Mouse (Mus musculus) intestine, embryonic 16.5 days (tissue): ENCODE results near the gene Ier5. TPM values are rescaled to one million over a fixed set of nuclear protein-coding genes. Genes with fewer than 3 reads are reported as not detected.
A peak's percentile ranks its signal among the peaks of the same experiment; 100 is the strongest.

Source experiments
- ATAC-seq: fragments of 200-750 bp; cut with Nextera tagmentation; 2 replicates; pipeline ENCODE4 v1.8.0; 2017; ENCODE audit warnings: moderate TSS enrichment, moderate library complexity
- H3K27ac ChIP-seq: fragments of 300-500 bp; sonication (generic); 2 replicates; pipeline ENCODE4 v1.5.1; 2014; ENCODE audit warnings: mild to moderate bottlenecking, low read length
- H3K27me3 ChIP-seq: fragments of 300-500 bp; sonication (generic); replicated peaks from 2 replicates; pipeline ENCODE4 v1.6.1; 2014; ENCODE audit warnings: low read length, control low read depth, mixed read lengths; ENCODE audit not compliant: control insufficient read depth, insufficient read depth
- H3K36me3 ChIP-seq: fragments of 300-500 bp; sonication (generic); 2 replicates; pipeline ENCODE4 v1.6.1; 2014; ENCODE audit warnings: low read length, control low read depth; ENCODE audit not compliant: control insufficient read depth, insufficient read depth
- H3K4me1 ChIP-seq: fragments of 300-500 bp; sonication (generic); 2 replicates; pipeline ENCODE4 v1.6.1; 2014; ENCODE audit warnings: low read length, control low read depth, mixed read lengths; ENCODE audit not compliant: control insufficient read depth, insufficient read depth
- H3K4me2 ChIP-seq: fragments of 300-500 bp; sonication (generic); 2 replicates; pipeline ENCODE4 v1.6.1; 2014; ENCODE audit warnings: low read depth, low read length, control low read depth
- H3K4me3 ChIP-seq: fragments of 300-500 bp; sonication (generic); 2 replicates; pipeline ENCODE4 v1.5.1; 2014; ENCODE audit warnings: mild to moderate bottlenecking, low read length
- H3K9ac ChIP-seq: fragments of 300-500 bp; sonication (generic); 2 replicates; pipeline ENCODE4 v1.6.1; 2014; ENCODE audit warnings: low read depth, low read length
- H3K9me3 ChIP-seq: fragments of 300-500 bp; sonication (generic); 2 replicates; pipeline ENCODE4 v1.6.1; 2016; ENCODE audit warnings: low read length, control low read depth; ENCODE audit not compliant: control insufficient read depth
- WGBS: fragments of 180-500 bp; shearing (Covaris S2); extraction: QIAGEN DNeasy Blood & Tissue Kit; methylation state at CpG from one replicate; pipeline ENCODE4 v1.1.7; 2014; 5-methylcytosine and 5-hydroxymethylcytosine counted together
- polyA plus RNA-seq: library from polyadenylated mRNA; unstranded; fragments of >200 nt; fragmentation: Nextera tagmentation; extraction: Ambion mirVana; gene quantifications from 2 replicates; pipeline ENCODE4 v1.2.1, GENCODE M21; 2015

The Ier5 gene
- polyA plus RNA-seq, 1 experiment from 2014 or later = 2.0 TPM

GRCm38 (mm10) chr1:155107843-155108242, 8.4 kb upstream of the Ier5 start:
- Histone ChIP-seq H3K9ac (no peak overlapping the region), H3K9me3 (no peaks in the 10 kb centered on the region), H3K27me3 (no peaks in the 10 kb centered on the region), H3K4me3 (no peak overlapping the region), H3K4me2 (0 out of 2 replicates have a peak overlapping the region, but pooled peaks have one; percentile 14), H3K4me1 (peaks cover 19% of the 10 kb centered on the region), H3K27ac (no peak overlapping the region), H3K36me3 (no peaks in the 10 kb centered on the region)
- no peak for ATAC-seq
- WGBS = 20% methylated on average over 5 of the region's 5 CpGs

DNA sequence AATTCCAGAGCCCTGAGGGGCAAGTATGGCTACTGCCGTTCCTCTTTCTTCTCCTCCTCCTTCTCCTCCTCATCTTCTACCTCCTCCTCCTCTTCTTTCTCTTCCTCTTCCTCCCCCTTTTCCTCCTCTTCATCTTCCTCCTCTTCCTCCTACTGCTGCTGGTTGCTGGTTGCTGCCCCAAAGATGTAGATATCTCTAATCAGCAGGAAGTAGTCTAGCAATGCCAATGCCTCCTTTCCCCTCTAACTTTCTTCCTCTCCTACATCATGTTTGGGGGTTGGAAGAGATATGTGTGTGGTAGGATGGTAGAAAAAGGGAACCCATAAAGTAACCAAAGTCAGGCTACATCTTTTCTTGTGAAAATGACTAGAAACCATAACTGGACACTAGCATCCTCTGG, 6.9 kb upstream of the Ier5 start:
- no peak for ATAC-seq
- H3K4me3 ChIP-seq = no peak overlapping the region
- H3K9ac ChIP-seq = no peak overlapping the region
- H3K27me3 ChIP-seq = no peaks in the 10 kb centered on the region
- WGBS = 56% methylated on average over 1 of the region's 1 CpGs
- H3K9me3 ChIP-seq = no peaks in the 10 kb centered on the region
- peaks cover 19% of the 10 kb centered on the region for H3K4me1 ChIP-seq
- no peak overlapping the region for H3K4me2 ChIP-seq
- no peaks in the 10 kb centered on the region for H3K36me3 ChIP-seq
- no peak overlapping the region for H3K27ac ChIP-seq

DNA sequence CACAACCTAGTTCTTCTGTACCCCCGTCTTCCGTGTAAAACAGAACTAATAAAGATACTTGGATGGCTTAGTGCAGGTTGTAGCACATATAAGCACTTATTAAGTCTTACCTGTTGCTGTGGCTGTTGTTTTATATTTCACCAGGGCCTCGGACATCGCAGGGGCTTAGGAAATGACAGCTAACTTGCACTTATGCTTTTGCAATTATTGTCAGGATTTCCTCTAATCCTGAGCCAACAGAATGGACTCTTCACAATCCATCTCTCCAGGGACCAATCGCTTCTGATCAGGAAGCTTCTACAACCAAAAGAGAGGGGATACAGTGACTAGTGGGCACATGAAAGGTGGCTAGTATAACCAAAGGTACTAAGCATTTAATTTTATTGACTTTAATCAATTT, 4.6 kb upstream of the Ier5 start:
- Histone ChIP-seq H3K4me2 (no peak overlapping the region), H3K9ac (no peak overlapping the region), H3K4me3 (no peak overlapping the region), H3K4me1 (peaks cover 15% of the 10 kb centered on the region), H3K9me3 (no peaks in the 10 kb centered on the region), H3K36me3 (no peaks in the 10 kb centered on the region), H3K27ac (no peak overlapping the region), H3K27me3 (no peaks in the 10 kb centered on the region)
- ATAC-seq = no peak
- WGBS = 88% methylated on average over 5 of the region's 5 CpGs

DNA sequence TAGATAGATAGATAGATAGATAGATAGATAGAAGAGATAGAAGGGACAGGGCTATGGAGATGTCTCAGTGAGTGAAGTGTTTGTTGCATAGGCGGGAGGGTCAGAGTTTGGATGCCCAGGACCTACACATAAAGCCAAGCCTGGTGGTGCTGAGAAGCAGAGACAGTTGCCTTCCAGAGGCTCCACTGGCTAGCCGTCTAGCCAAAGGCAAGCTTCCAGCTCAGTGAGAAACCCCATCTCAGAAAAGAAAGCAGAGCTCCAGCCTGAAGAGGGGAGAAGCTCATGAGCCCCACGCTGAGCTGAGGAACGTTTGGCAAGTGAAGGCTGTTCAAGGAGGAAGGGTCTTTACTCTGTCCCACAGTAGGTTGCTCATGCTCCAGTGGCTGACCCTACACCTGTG, 3.2 kb upstream of the Ier5 start:
- Histone ChIP-seq H3K27ac (no peak overlapping the region), H3K9ac (no peak overlapping the region), H3K4me1 (peaks cover 4% of the 10 kb centered on the region), H3K36me3 (no peaks in the 10 kb centered on the region), H3K9me3 (no peaks in the 10 kb centered on the region), H3K27me3 (no peaks in the 10 kb centered on the region), H3K4me3 (no peak overlapping the region), H3K4me2 (no peak overlapping the region)
- no peak for ATAC-seq
- 78% methylated on average over 4 of the region's 4 CpGs for WGBS

DNA sequence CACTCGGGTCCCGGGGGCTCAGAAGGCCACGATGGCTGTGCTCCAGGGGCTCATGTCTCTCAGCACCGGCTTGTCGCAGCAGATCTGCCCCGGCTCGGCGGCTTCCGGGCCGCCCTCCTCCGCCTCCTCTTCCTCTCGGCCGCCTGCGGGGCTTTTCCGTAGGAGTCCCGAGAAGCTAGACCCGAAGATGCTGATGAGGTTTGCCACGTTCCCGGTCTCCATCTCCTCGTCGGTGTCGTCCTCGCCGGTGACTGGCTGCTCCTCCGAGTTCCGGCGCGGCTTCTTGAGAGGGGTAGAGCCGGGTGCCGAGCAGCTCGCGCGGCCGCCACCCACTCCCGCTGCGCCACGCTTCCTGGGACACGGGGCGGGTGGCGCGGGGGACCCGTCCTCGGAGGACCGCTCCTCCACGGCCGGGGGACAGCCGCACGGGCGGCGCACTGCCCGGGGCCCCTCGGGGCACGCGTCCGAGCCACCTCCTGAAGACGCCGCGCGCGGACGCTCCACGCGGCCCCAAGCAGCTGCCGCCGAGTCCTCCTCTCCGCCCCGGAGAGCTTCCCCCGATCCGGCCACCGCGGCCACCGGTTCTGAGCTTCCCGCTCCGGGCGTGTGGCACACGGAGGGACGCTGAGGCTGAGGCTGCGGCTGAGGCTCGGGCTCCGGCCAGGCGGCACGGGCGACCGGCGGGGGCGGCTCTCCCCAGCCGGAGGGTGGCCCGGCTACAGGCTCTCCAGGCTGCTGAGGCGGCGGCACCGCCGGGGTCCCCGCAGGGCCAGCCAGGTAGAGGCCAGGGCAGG, 753 bp downstream of the Ier5 start:
- Histone ChIP-seq H3K27ac (peak overlapping the region; percentile 93), H3K4me2 (peak overlapping the region; percentile 67), H3K9ac (peak overlapping the region; percentile 99), H3K4me1 (peaks cover 15% of the 10 kb centered on the region), H3K4me3 (peak overlapping the region; percentile 96), H3K9me3 (no peaks in the 10 kb centered on the region), H3K36me3 (no peaks in the 10 kb centered on the region), H3K27me3 (no peaks in the 10 kb centered on the region)
- under 1% methylated on average over 83 of the region's 93 CpGs for WGBS
- peak; percentile 69 for ATAC-seq

- peaks cover 22% of the 10 kb centered on the region for H3K4me1 ChIP-seq
- peak overlapping the region; percentile 67 for H3K4me2 ChIP-seq
- peak overlapping the region; percentile 96 for H3K4me3 ChIP-seq
- H3K27me3 ChIP-seq = no peaks in the 10 kb centered on the region
- peak overlapping the region; percentile 93 for H3K27ac ChIP-seq
- H3K9ac ChIP-seq = peak overlapping the region; percentile 99
- no peaks in the 10 kb centered on the region for H3K9me3 ChIP-seq
- WGBS = under 1% methylated on average over 33 of the region's 33 CpGs
- ATAC-seq = peak; percentile 14
- no peaks in the 10 kb centered on the region for H3K36me3 ChIP-seq
Observed at GRCm38 (mm10) chr1:155097931-155098485, 1.4 kb downstream of the Ier5 start.

DNA sequence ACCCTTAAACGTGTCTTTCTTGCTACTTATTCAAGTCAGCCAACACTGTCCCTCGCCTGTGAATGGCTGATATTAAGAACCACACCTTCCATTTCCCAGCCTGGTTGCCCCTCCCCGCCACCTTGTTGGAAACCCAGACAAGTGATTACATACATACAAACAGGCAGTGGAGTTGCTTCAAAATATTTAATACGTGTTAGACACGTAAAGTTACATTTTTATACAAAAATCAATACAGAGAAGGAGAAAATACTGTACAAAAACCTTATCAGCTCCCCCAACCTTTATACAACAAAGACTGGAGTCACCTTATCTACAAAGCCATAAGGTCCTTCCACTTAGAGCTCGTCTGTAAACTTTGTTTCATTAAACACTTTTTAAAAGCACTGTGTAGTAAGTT, 2.1 kb downstream of the Ier5 start:
- H3K4me2 ChIP-seq = peak overlapping the region; percentile 67
- H3K27ac ChIP-seq = peak overlapping the region; percentile 93; the same call in 1 of the 2 replicates
- peak overlapping the region; percentile 99 for H3K9ac ChIP-seq
- ATAC-seq = no peak
- WGBS = 21% methylated on average over 6 of the region's 6 CpGs
- H3K27me3 ChIP-seq = no peaks in the 10 kb centered on the region
- no peaks in the 10 kb centered on the region for H3K9me3 ChIP-seq
- H3K4me3 ChIP-seq = peak overlapping the region; percentile 96
- no peaks in the 10 kb centered on the region for H3K36me3 ChIP-seq
- H3K4me1 ChIP-seq = peaks cover 27% of the 10 kb centered on the region

DNA sequence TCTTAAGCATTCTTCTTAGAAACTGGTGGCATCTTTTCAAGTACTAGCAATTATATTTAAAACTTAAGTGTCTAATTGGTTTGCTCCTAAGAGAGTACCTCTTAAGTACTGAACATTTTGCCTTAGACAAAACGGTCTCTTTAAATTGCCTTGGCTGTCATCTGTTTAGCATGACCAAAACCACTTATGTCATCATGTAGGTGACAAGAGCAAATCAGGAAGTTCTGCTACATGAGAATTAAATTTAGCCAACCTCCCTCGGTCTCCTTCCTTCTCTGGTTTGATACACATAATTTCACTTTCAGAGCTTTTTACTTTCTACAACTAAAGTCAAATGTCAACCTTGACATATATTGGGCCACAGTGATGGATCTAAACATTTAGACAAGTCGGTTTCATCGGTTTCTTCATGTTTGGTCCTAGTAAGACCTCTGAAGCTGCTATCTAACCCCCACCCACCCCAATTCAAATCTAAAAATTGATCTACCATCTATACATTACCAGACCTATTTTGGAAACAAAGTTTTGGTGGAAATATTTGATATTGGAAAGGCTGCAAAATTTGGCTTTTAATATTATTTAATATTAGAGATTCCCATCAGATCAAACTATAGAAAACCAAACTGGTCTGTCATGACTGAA, 2.7 kb downstream of the Ier5 start:
- H3K4me3 ChIP-seq = no peak overlapping the region
- no peak for ATAC-seq
- H3K9me3 ChIP-seq = no peaks in the 10 kb centered on the region
- 76% methylated on average over 4 of the region's 4 CpGs for WGBS
- H3K4me1 ChIP-seq = peaks cover 33% of the 10 kb centered on the region
- H3K27me3 ChIP-seq = no peaks in the 10 kb centered on the region
- peak overlapping the region; percentile 67 for H3K4me2 ChIP-seq
- no peaks in the 10 kb centered on the region for H3K36me3 ChIP-seq
- H3K27ac ChIP-seq = no peak overlapping the region
- no peak overlapping the region for H3K9ac ChIP-seq

- Histone ChIP-seq H3K27ac (peak overlapping the region; percentile 79), H3K4me2 (no peak overlapping the region), H3K4me3 (no peak overlapping the region), H3K9me3 (no peaks in the 10 kb centered on the region), H3K4me1 (peaks cover 43% of the 10 kb centered on the region), H3K27me3 (no peaks in the 10 kb centered on the region), H3K36me3 (no peaks in the 10 kb centered on the region), H3K9ac (0 out of 2 replicates have a peak overlapping the region, but pooled peaks have one; percentile 1)
- no peak for ATAC-seq
- 64% methylated on average over 9 of the region's 9 CpGs for WGBS
Observed at GRCm38 (mm10) chr1:155093971-155094707, 5.3 kb downstream of the Ier5 start.
